Comparison of ENCODE assay signal across 8 mouse cellular contexts in genomic region chr8:70233606-70234005, GRCm38 (mm10). TPM values are rescaled to one million over a fixed set of nuclear protein-coding genes. Genes with fewer than 3 reads are reported as not detected.
A peak's percentile ranks its signal among the peaks of the same experiment; 100 is the strongest.
DNase-seq lines count a peak whose midpoint lies in the region; ATAC-seq lines count a peak whose summit lies in the region.

No protein-coding gene starts in this region.

- H3K9ac ChIP-seq in kidney, embryonic 16.5 days (replicated peaks; ENCODE audit: low read length) = peak overlapping the region; percentile 88
- peak overlapping the region; percentile 91 for H3K9ac ChIP-seq in hindbrain, embryonic 13.5 days
- peak overlapping the region; percentile 95 for H3K9ac ChIP-seq in midbrain, embryonic 15.5 days

- peaks cover 31% of the 10 kb centered on the region; the same call in 1 of the 2 replicates for H3K36me3 ChIP-seq in kidney, embryonic 16.5 days (ENCODE audit: insufficient read depth, low read length)
- peaks cover 48% of the 10 kb centered on the region for H3K36me3 ChIP-seq in hindbrain, embryonic 13.5 days
- peaks cover 34% of the 10 kb centered on the region for H3K36me3 ChIP-seq in midbrain, embryonic 15.5 days (replicated peaks)

- 6% methylated on average over 13 of the region's 13 CpGs for WGBS in kidney, embryonic 16.5 days
- 5% methylated on average over 13 of the region's 13 CpGs for WGBS in hindbrain, embryonic 13.5 days
- WGBS in midbrain, embryonic 15.5 days = 5% methylated on average over 13 of the region's 13 CpGs

- H3K4me1 ChIP-seq in kidney, embryonic 16.5 days (ENCODE audit: insufficient read depth, low read length) = peaks cover 21% of the 10 kb centered on the region
- H3K4me1 ChIP-seq in hindbrain, embryonic 13.5 days (replicated peaks) = peaks cover 50% of the 10 kb centered on the region
- peaks cover 33% of the 10 kb centered on the region for H3K4me1 ChIP-seq in midbrain, embryonic 15.5 days

- no peak overlapping the region for H3K27ac ChIP-seq in kidney, embryonic 16.5 days (ENCODE audit: low read length)
- peak overlapping the region; percentile 96 for H3K27ac ChIP-seq in hindbrain, embryonic 13.5 days
- peak overlapping the region; percentile 98 for H3K27ac ChIP-seq in midbrain, embryonic 15.5 days

- H3K27me3 ChIP-seq in kidney, embryonic 16.5 days (ENCODE audit: insufficient read depth, low read length) = no peaks in the 10 kb centered on the region
- H3K27me3 ChIP-seq in hindbrain, embryonic 13.5 days = no peaks in the 10 kb centered on the region
- no peaks in the 10 kb centered on the region for H3K27me3 ChIP-seq in midbrain, embryonic 15.5 days (replicated peaks)

- DNase-seq in kidney, postnatal 36 days = no peak
- DNase-seq in c-Kit-positive CD71-positive TER-119-positive erythroid progenitor cells, embryonic 14.5 days (ENCODE audit: low spot score) = peak; percentile 17
- DNase-seq in thymus, postnatal 0 days (ENCODE audit: low spot score) = no peak
- DNase-seq in urinary bladder, adult 18-20 months (ENCODE audit: low spot score in 2 of 2) = no peak
- no peak for DNase-seq in gastrocnemius, postnatal 25 days

- H3K4me2 ChIP-seq in kidney, embryonic 16.5 days (replicated peaks; ENCODE audit: low read depth, low read length) = peak overlapping the region; percentile 85
- H3K4me2 ChIP-seq in hindbrain, embryonic 13.5 days = peak overlapping the region; percentile 83
- H3K4me2 ChIP-seq in midbrain, embryonic 15.5 days = peak overlapping the region; percentile 65

- H3K4me3 ChIP-seq in kidney, embryonic 16.5 days (ENCODE audit: low read length) = peak overlapping the region; percentile 76
- peak overlapping the region; percentile 83 for H3K4me3 ChIP-seq in hindbrain, embryonic 13.5 days
- H3K4me3 ChIP-seq in midbrain, embryonic 15.5 days = peak overlapping the region; percentile 92

- no peaks in the 10 kb centered on the region for H3K9me3 ChIP-seq in kidney, embryonic 16.5 days (ENCODE audit: low read length)
- no peaks in the 10 kb centered on the region for H3K9me3 ChIP-seq in hindbrain, embryonic 13.5 days
- H3K9me3 ChIP-seq in midbrain, embryonic 15.5 days = no peaks in the 10 kb centered on the region

- ATAC-seq in kidney, embryonic 16.5 days (ENCODE audit: low FRiP score, low TSS enrichment) = peak; percentile 16; the same call in 1 of the 2 replicates
- ATAC-seq in hindbrain, embryonic 13.5 days (ENCODE audit: low FRiP score) = peak; percentile 43
- peak; percentile 63 for ATAC-seq in midbrain, embryonic 15.5 days (replicated peaks)

RNA-seq across cellular contexts. Expression of gene Sugp2, which starts 0.4 kb away (rescaled TPM):
- polyA plus RNA-seq in kidney, embryonic 16.5 days (2015; fragmentation: Nextera tagmentation; extraction: Ambion mirVana) = 28.0 and 34.8 TPM in 2 replicates
- polyA plus RNA-seq in hindbrain, embryonic 13.5 days (2015; fragmentation: Nextera tagmentation; extraction: Ambion mirVana) = 72.1 and 81.8 TPM in 2 replicates
- 102 and 109 TPM in 2 replicates for polyA plus RNA-seq in midbrain, embryonic 15.5 days (2015; fragmentation: Nextera tagmentation; extraction: Ambion mirVana)
- 29.6 and 34.5 TPM in 2 replicates for polyA plus RNA-seq in thymus, postnatal 0 days (2015; fragmentation: Nextera tagmentation; extraction: Ambion mirVana)
- total RNA-seq in gastrocnemius, postnatal 25 days (2021) = 10 to 100 TPM; 43.1 to 45.0 TPM

RNA-seq across cellular contexts. Expression of gene Armc6, which starts 0.7 kb away (rescaled TPM):
- polyA plus RNA-seq in kidney, embryonic 16.5 days (2015; fragmentation: Nextera tagmentation; extraction: Ambion mirVana) = 23.8 and 31.5 TPM in 2 replicates
- 79.1 and 89.7 TPM in 2 replicates for polyA plus RNA-seq in hindbrain, embryonic 13.5 days (2015; fragmentation: Nextera tagmentation; extraction: Ambion mirVana)
- 117 and 118 TPM in 2 replicates for polyA plus RNA-seq in midbrain, embryonic 15.5 days (2015; fragmentation: Nextera tagmentation; extraction: Ambion mirVana)
- polyA plus RNA-seq in thymus, postnatal 0 days (2015; fragmentation: Nextera tagmentation; extraction: Ambion mirVana) = 17.9 and 18.4 TPM in 2 replicates
- 1 to 10 TPM; 7.6 to 8.2 TPM for total RNA-seq in gastrocnemius, postnatal 25 days (2021)

RNA-seq across cellular contexts. Expression of gene Slc25a42, which starts 21.5 kb away (rescaled TPM):
- polyA plus RNA-seq in kidney, embryonic 16.5 days (2015; fragmentation: Nextera tagmentation; extraction: Ambion mirVana) = 5.0 and 6.4 TPM in 2 replicates
- polyA plus RNA-seq in hindbrain, embryonic 13.5 days (2015; fragmentation: Nextera tagmentation; extraction: Ambion mirVana) = 5.3 and 5.4 TPM in 2 replicates
- 8.7 and 10.9 TPM in 2 replicates for polyA plus RNA-seq in midbrain, embryonic 15.5 days (2015; fragmentation: Nextera tagmentation; extraction: Ambion mirVana)
- 6.2 and 9.0 TPM in 2 replicates for polyA plus RNA-seq in thymus, postnatal 0 days (2015; fragmentation: Nextera tagmentation; extraction: Ambion mirVana)
- 10 to 100 TPM; 30.0 to 39.2 TPM for total RNA-seq in gastrocnemius, postnatal 25 days (2021)

RNA-seq across cellular contexts. Expression of gene Homer3, which starts 49.0 kb away (rescaled TPM):
- 74.2 and 81.3 TPM in 2 replicates for polyA plus RNA-seq in kidney, embryonic 16.5 days (2015; fragmentation: Nextera tagmentation; extraction: Ambion mirVana)
- polyA plus RNA-seq in hindbrain, embryonic 13.5 days (2015; fragmentation: Nextera tagmentation; extraction: Ambion mirVana) = 47.0 TPM in 2 replicates
- 37.9 and 41.2 TPM in 2 replicates for polyA plus RNA-seq in midbrain, embryonic 15.5 days (2015; fragmentation: Nextera tagmentation; extraction: Ambion mirVana)
- 25.7 and 26.9 TPM in 2 replicates for polyA plus RNA-seq in thymus, postnatal 0 days (2015; fragmentation: Nextera tagmentation; extraction: Ambion mirVana)
- total RNA-seq in gastrocnemius, postnatal 25 days (2021) = 1 to 10 TPM; 3.0 to 4.7 TPM
